Mouse (Mus musculus): ENCODE results near the gene Fgf2. TPM values are rescaled to one million over a fixed set of nuclear protein-coding genes. Genes with fewer than 3 reads are reported as not detected.

The Fgf2 gene
- total RNA-seq (2023; ENCODE audit: inconsistent age) = not detected in 4 replicates

DNA sequence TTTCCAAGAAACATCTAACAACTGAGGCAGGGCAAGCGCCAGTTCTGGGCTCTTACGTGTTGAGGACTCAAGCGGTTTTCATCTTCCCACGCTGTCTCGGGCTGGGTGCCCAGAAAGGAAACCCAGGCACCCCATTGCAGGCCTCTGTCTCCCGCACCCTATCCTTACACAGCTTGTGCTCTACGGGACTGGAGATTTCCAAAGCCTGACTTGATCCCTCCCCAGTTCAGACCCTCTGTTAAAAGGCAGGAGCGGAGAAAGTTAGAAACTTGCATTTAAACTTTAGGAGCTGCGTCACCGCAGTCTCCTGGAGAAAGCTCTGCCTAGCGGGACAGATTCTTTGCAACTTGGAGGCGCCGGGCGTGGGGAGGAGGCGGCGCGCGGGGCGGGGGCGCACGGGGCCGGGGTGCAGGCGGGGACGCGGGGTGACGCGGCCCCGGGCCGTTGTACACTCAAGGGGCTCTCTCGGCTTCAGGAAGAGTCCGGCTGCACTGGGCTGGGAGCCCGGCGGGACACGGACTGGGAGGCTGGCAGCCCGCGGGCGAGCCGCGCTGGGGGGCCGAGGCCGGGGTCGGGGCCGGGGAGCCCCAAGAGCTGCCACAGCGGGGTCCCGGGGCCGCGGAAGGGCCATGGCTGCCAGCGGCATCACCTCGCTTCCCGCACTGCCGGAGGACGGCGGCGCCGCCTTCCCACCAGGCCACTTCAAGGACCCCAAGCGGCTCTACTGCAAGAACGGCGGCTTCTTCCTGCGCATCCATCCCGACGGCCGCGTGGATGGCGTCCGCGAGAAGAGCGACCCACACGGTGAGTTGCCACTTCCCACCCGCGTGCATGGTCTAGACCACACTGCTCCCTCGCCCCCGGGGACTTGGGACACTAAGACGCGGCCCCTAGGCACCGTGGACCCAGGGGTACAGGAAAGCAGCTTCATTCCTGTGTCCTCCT is at the start of gene Fgf2:
Gene Fgf2, plus strand, starts transcription at position 126 of the 945 bp plus-strand sequence.

DNA sequence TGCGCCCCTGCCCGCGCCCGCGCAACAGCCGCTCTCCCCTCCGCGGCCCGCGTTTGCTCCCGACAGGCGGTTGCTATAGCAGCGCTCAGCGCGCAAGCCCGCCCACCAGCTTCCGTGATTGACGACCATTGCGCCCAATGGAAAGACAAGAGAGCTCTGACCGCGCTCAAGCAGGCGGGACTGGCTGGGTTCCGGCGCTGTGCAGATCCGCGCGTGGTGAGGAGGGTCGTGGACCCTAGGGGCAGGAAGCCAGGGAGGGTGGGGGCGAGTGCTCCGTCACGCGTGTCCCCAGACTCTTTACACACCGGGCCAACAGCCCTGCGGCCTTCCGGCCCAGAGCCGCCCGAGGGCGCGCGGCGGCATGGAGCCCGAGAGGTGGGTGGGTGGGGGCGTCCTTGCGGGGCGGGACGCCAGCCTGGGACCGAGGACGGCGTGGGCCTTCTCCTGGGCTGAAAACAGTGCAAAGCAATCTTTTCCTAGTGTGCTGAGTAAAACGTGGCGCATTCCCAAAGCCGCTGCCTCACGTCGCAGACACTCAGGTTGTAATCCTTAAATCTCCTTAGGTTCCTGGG is 35.7 kb upstream of the Fgf2 start, which contains the start of the genes Bbs12 and Cetn4:
Gene Bbs12, plus strand, starts transcription at position 185 of the 572 bp plus-strand sequence.
Gene Cetn4, minus strand, starts transcription at position 339 of the 572 bp plus-strand sequence.

DNA sequence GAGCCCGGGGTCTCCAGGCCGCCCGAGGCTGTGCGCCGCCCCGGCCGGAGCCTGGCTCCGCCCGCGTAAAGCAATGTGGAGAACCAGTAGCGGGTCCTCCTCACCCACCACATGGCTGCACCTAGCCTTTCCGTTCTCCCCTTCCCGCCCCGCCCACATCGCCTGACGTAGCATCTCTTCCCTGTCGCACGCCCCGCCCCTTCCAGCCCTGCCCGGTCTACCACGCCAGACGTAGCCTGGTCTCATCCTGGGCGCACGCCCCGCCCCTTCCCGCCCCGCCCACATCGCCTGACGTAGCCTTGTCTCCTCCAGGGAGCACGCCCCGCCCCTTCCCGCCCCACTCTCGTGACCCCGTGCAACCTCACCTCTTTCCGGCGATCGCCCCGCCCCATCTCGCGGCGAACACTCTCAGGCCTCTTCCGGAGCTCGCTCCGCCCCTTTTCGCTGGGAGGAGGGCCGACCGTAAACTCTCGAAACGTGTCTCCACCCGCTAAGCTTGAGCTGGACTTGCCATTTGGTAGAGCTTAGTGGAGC is 71.4 kb downstream of the Fgf2 start, which contains the start of gene Spata5:
Gene Spata5, plus strand, starts transcription at position 439 of the 534 bp plus-strand sequence.

DNA sequence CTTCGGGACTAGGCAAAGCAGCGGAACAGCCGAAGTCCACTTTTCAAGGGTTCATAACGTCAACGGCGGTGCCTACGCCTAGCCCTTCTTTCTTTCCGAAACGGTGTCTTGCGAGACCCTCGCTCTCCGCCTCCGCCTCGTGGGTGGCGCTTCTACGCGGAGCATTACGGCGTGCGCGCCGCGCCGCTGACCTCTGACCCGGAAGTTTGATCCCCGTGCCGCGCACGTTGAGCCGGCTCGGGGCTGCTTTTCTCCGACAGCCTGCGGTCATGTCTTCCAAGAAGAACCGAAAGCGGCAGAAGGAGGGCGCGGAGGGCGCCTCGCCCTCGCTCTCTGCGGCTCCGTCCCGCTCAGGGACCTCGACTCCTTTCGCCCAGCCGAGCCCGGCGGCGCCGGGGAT is 71.9 kb downstream of the Fgf2 start, which contains the start of gene Nudt6:
Gene Nudt6, minus strand, starts transcription at position 140 of the 400 bp plus-strand sequence.

Other genes starting within 250 kb of the Fgf2 start
- not detected in 4 replicates for gene Il2, start 222.4 kb upstream of the Fgf2 start, total RNA-seq (2023; ENCODE audit: inconsistent age)
- gene Il21, start 115.7 kb upstream of the Fgf2 start, total RNA-seq (2023; ENCODE audit: inconsistent age) = not detected in 4 replicates
- 0.63 to 2.0 TPM (median 1.5 TPM) in 4 replicates for gene Bbs12, start 35.8 kb upstream of the Fgf2 start, total RNA-seq (2023; ENCODE audit: inconsistent age)
- gene Cetn4, start 35.6 kb upstream of the Fgf2 start, total RNA-seq (2023; ENCODE audit: inconsistent age) = 0.51 to 0.87 TPM in 2 of 4 replicates, not detected in the others
- 64.0 to 87.4 TPM (median 75.2 TPM) in 4 replicates for gene Spata5, start 71.5 kb downstream of the Fgf2 start, total RNA-seq (2023; ENCODE audit: inconsistent age)
- gene Nudt6, start 71.9 kb downstream of the Fgf2 start, total RNA-seq (2023; ENCODE audit: inconsistent age) = 17.3 to 21.2 TPM (median 18.6 TPM) in 4 replicates